In the genomic region with DNA sequence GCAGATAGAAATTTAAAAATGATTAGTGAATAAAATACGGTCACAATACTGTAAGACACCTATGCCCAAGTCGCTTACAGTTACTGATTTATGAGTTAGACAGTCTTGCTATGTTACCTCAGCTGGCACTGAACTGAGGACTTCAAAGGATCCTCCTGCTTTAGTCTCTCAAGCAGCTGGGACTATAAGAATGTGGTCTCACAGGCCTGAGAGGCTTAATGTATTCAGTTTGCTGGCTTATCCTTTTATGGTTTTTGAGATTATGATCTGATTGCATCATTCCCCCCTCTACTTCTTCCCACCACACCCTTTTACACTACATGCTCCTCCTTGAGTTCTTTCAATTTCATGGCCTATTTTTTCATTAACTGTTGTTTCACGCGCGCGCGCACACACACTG, we compare ENCODE assay signal across 16 mouse cellular contexts.
"Had no signal": no experiment of that assay in that cellular context is flagged by ENCODE, and none has a peak within 500 bp of the region (broad histone marks: within the 10 kb centered on the region; RNA-seq: fewer than 3 reads in every experiment).

No protein-coding gene starts in this region.

- H3K36me3 ChIP-seq: neural tube, embryonic 13.5 days; neural tube, embryonic 15.5 days; stomach, embryonic 15.5 days had no signal

- H3K4me1 ChIP-seq: neural tube, embryonic 15.5 days; stomach, embryonic 15.5 days had no signal

- H3K27me3 ChIP-seq: neural tube, embryonic 13.5 days; neural tube, embryonic 15.5 days; stomach, embryonic 15.5 days had no signal

- H3K27ac ChIP-seq: neural tube, embryonic 13.5 days; neural tube, embryonic 15.5 days; stomach, embryonic 15.5 days; stomach, postnatal 0 days had no signal

- H3K9me3 ChIP-seq: neural tube, embryonic 13.5 days; neural tube, embryonic 15.5 days; stomach, embryonic 15.5 days had no signal

- H3K9ac ChIP-seq: neural tube, embryonic 13.5 days; neural tube, embryonic 15.5 days; stomach, embryonic 15.5 days had no signal

- DNase-seq: retina, postnatal 1 day; right cerebral cortex, adult 18-20 months; right cerebral cortex, postnatal 14 days; right cerebral cortex, postnatal 25 days; right cerebral cortex, postnatal 4 days; spleen, adult 18-20 months; thymus, adult 18-20 months; thymus, adult 2 months; thymus, postnatal 14 days; thymus, postnatal 25 days; thymus, postnatal 36 days; thymus, postnatal 4 days had no signal

- H3K4me3 ChIP-seq: neural tube, embryonic 13.5 days; neural tube, embryonic 15.5 days; stomach, embryonic 15.5 days had no signal

- H3K4me2 ChIP-seq: neural tube, embryonic 13.5 days; neural tube, embryonic 15.5 days; stomach, embryonic 15.5 days had no signal
